Mouse (Mus musculus) CH12.LX (cell line): ENCODE data around the gene Arpc1b. TPM values are rescaled to one million over a fixed set of nuclear protein-coding genes. Genes with fewer than 3 reads are reported as not detected.

ENCODE experiments used
- DNase-seq: peaks from one replicate; pipeline ENCODE4 v3.0.0-alpha.2; 2013; ENCODE audit errors: extremely low read depth
- H3K27ac ChIP-seq: 2 replicates; pipeline ENCODE4 v1.5.1; 2012; ENCODE audit warnings: low read depth, mild to moderate bottlenecking, control low read depth, moderate library complexity; ENCODE audit not compliant: insufficient read depth
- H3K27me3 ChIP-seq: replicated peaks from 2 replicates; pipeline ENCODE3; 2012; ENCODE audit warnings: inconsistent platforms
- H3K36me3 ChIP-seq, 2 experiments: replicated peaks in 1 of 2; 2 replicates each; pipeline versions ENCODE3 to v1.6.1; 2012; ENCODE audit warnings: inconsistent platforms in 1 of 2, low read length in 1 of 2, mild to moderate bottlenecking in 1 of 2, mixed read lengths in 1 of 2, moderate library complexity in 1 of 2; ENCODE audit not compliant: control insufficient read depth in 1 of 2, insufficient read depth in 1 of 2
- H3K4me1 ChIP-seq, 2 experiments: 2 replicates each; pipeline ENCODE4 v1.6.1; 2012; ENCODE audit warnings: inconsistent platforms in 1 of 2, moderate library complexity in 1 of 2; ENCODE audit not compliant: insufficient read depth in 2 of 2, control insufficient read depth in 1 of 2
- H3K4me2 ChIP-seq: 2 replicates; pipeline ENCODE4 v1.6.1; 2012; ENCODE audit warnings: low read depth, mild to moderate bottlenecking, control low read depth; ENCODE audit not compliant: poor library complexity, insufficient read depth, severe bottlenecking
- H3K4me3 ChIP-seq, 3 experiments: fragments of 150-350 bp in 1 of 3; sonication (generic) in 1 of 3; replicated peaks in 1 of 3; 2 replicates each; pipeline versions ENCODE3 to v1.5.1; 2011 to 2012; ENCODE audit warnings: low read depth in 2 of 3, low read length in 2 of 3, mild to moderate bottlenecking in 2 of 3, moderate library complexity in 2 of 3, control low read depth in 1 of 3, improper control_type of control experiment in 1 of 3, inconsistent platforms in 1 of 3, mixed read lengths in 1 of 3; ENCODE audit not compliant: poor library complexity in 1 of 3
- H3K79me2 ChIP-seq: replicated peaks from 2 replicates; pipeline ENCODE4 v1.6.1; 2012; ENCODE audit warnings: mild to moderate bottlenecking, moderate library complexity; ENCODE audit not compliant: control insufficient read depth, poor library complexity, insufficient read depth, severe bottlenecking; ENCODE audit errors: extremely low read depth
- H3K9ac ChIP-seq: 2 replicates; pipeline ENCODE4 v1.6.1; 2012; ENCODE audit warnings: low read depth, mild to moderate bottlenecking, control low read depth, moderate library complexity; ENCODE audit not compliant: insufficient read depth
- H3K9me3 ChIP-seq: replicated peaks from 2 replicates; pipeline ENCODE3; 2012; ENCODE audit warnings: low read length, inconsistent platforms, mixed read lengths
- BHLHE40 ChIP-seq: IDR thresholded peaks from 2 replicates; pipeline ENCODE4 v1.6.1; 2011; ENCODE audit warnings: mild to moderate bottlenecking, low read depth, low read length, improper control_type of control experiment
- CHD1 ChIP-seq: IDR thresholded peaks from 2 replicates; pipeline ENCODE4 v1.6.1; 2012; ENCODE audit warnings: low read depth, low read length, improper control_type of control experiment, inconsistent platforms
- CTCF ChIP-seq, 2 experiments: IDR thresholded peaks in 1 of 2; conservative IDR thresholded peaks in 1 of 2; 2 replicates each; pipeline ENCODE4 v1.5.1; 2011 to 2012; ENCODE audit warnings: low read depth in 2 of 2, low read length in 2 of 2, improper control_type of control experiment in 1 of 2, inconsistent platforms in 1 of 2, mild to moderate bottlenecking in 1 of 2, moderate library complexity in 1 of 2
- E2F4 ChIP-seq: IDR thresholded peaks from 2 replicates; pipeline ENCODE4 v1.6.1; 2011; ENCODE audit warnings: low read depth, low read length, improper control_type of control experiment; ENCODE audit not compliant: insufficient replicate concordance
- HCFC1 ChIP-seq: IDR thresholded peaks from 2 replicates; pipeline ENCODE4 v1.6.1; 2012; ENCODE audit warnings: low read depth, mild to moderate bottlenecking, inconsistent platforms, low read length, improper control_type of control experiment
- IRF4 ChIP-seq: IDR thresholded peaks from 2 replicates; pipeline ENCODE4 v1.6.1; 2014; ENCODE audit warnings: low read depth, mild to moderate bottlenecking, inconsistent platforms, low read length, improper control_type of control experiment
- JUND ChIP-seq: conservative IDR thresholded peaks from 2 replicates; pipeline ENCODE4 v1.6.1; 2011; ENCODE audit warnings: low read depth, low read length, improper control_type of control experiment
- KAT2A ChIP-seq: IDR thresholded peaks from 2 replicates; pipeline ENCODE4 v1.6.1; 2012; ENCODE audit warnings: low read length, improper control_type of control experiment, inconsistent platforms; ENCODE audit not compliant: insufficient replicate concordance
- NELFE ChIP-seq: IDR thresholded peaks from 2 replicates; pipeline ENCODE4 v1.6.1; 2011; ENCODE audit warnings: low read depth, low read length, improper control_type of control experiment
- NRF1 ChIP-seq: IDR thresholded peaks from 2 replicates; pipeline ENCODE4 v1.6.1; 2014; ENCODE audit warnings: low read depth, mild to moderate bottlenecking, inconsistent platforms, low read length, improper control_type of control experiment, moderate library complexity
- POLR2AphosphoS2 ChIP-seq: IDR thresholded peaks from 2 replicates; pipeline ENCODE4 v1.6.1; 2011; ENCODE audit warnings: low read depth, low read length, improper control_type of control experiment
- RAD21 ChIP-seq: IDR thresholded peaks from 2 replicates; pipeline ENCODE4 v1.6.1; 2011; ENCODE audit warnings: low read depth, mild to moderate bottlenecking, low read length, improper control_type of control experiment, moderate library complexity
- RCOR1 ChIP-seq: conservative IDR thresholded peaks from 2 replicates; pipeline ENCODE4 v1.6.1; 2012; ENCODE audit warnings: low read depth, mild to moderate bottlenecking, inconsistent platforms, low read length, improper control_type of control experiment
- SMC3 ChIP-seq: IDR thresholded peaks from 2 replicates; pipeline ENCODE4 v1.6.1; 2011; ENCODE audit warnings: low read depth, low read length, improper control_type of control experiment
- USF2 ChIP-seq: conservative IDR thresholded peaks from 2 replicates; pipeline ENCODE4 v1.6.1; 2011; ENCODE audit warnings: low read depth, low read length, improper control_type of control experiment
- ZMIZ1 ChIP-seq: IDR thresholded peaks from 2 replicates; pipeline ENCODE4 v1.6.1; 2012; ENCODE audit warnings: low read depth, mild to moderate bottlenecking, inconsistent platforms, low read length, improper control_type of control experiment
- dilution Hi-C: fragments of 300-500 bp; cut with MboI; formaldehyde crosslinking; loops from 2 replicates; pipeline ENCODE4 v1.14.3; 2020; ENCODE audit warnings: low sequenced_read_pairs; ENCODE audit not compliant: extremely low pct_unique_long_range_greater_than_20kb, extremely low pct_ligation_motif_present
- in situ Hi-C: fragments of 300-500 bp; cut with MboI; formaldehyde crosslinking; loops from 3 replicates; pipeline ENCODE4 v1.14.3; 2019; ENCODE audit warnings: low sequenced_read_pairs, low pct_ligation_motif_present, low pct_unique_long_range_greater_than_20kb, mixed read lengths
- polyA plus RNA-seq: library from polyadenylated mRNA; unstranded; fragments of >175 nt; gene quantifications from 2 replicates; pipeline ENCODE4 v1.2.1, GENCODE M21; 2012; ENCODE audit warnings: low read depth; ENCODE audit not compliant: insufficient read length
- total RNA-seq, 2 experiments: library from RNA; depleted of rRNA; stranded (reverse); fragments of 300-350 nt in 1 of 2; fragments of >200 nt in 1 of 2; gene quantifications; 2 replicates each; pipeline ENCODE4 v1.2.3; 2012 to 2014

Arpc1b gene
- total and polyA plus RNA-seq, 3 experiments: 330 to 516 (median 441) TPM

DNA sequence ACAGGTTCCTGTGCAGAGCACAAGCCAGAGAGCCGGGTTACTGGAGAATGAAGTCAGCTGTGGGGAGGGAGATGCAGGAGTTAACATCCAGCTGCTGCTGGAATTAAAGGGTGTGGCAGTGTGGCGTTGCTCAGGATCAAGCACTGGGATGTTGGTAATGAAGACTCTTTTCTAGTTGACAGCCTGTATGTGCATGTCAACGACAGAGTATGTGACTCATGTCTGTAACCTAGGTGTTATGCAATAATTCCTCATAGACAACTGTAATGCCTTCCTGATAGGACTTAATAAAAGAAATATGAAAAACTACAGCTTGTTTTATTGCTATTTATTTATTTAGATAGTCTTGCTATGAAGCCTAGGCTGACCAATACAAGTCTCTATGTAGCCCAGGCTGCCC, 45.2 kb upstream of the Arpc1b start:
- Histone ChIP-seq H3K4me1 (no peaks in the 10 kb centered on the region), H3K36me3 (no peaks in the 10 kb centered on the region), H3K27ac (no peak overlapping the region), H3K27me3 (peaks cover 2% of the 10 kb centered on the region), H3K4me2 (no peak overlapping the region), H3K9ac (no peak overlapping the region), H3K4me3 (no peak overlapping the region), H3K79me2 (no peaks in the 10 kb centered on the region), H3K9me3 (no peaks in the 10 kb centered on the region)
- dilution Hi-C loops (no loop called here), in situ Hi-C loops (loop anchor here (10.0 kb wide), 1 partner anchor 64 kb away; no protein-coding TSS in a partner anchor)
- no peak for DNase-seq
- no peak for TF ChIP-seq USF2
- TF ChIP-seq BHLHE40: no peak
- TF ChIP-seq JUND: no peak
- TF ChIP-seq NRF1: no peak
- TF ChIP-seq, all 38 proteins: peak for 0

- Histone ChIP-seq H3K27ac (no peak overlapping the region), H3K9me3 (no peaks in the 10 kb centered on the region), H3K79me2 (no peaks in the 10 kb centered on the region), H3K4me1 (no peaks in the 10 kb centered on the region), H3K9ac (no peak overlapping the region), H3K36me3 (no peaks in the 10 kb centered on the region), H3K27me3 (peaks cover 2% of the 10 kb centered on the region), H3K4me3 (no peak overlapping the region), H3K4me2 (no peak overlapping the region)
- DNase-seq: peak; percentile 77
- dilution Hi-C loops: no loop called here
- in situ Hi-C loops: loop anchor here (10.0 kb wide), 1 partner anchor 65 kb away; no protein-coding TSS in a partner anchor
- TF ChIP-seq HCFC1: no peak
- peak; percentile 88 to 90 for TF ChIP-seq CTCF (conservative IDR thresholded peaks at IDR 0.05 in 1 of 2, IDR thresholded peaks at IDR 0.05 in 1 of 2; ENCODE audit: low read depth in 2 of 2, low read length in 2 of 2)
- TF ChIP-seq JUND: no peak
- peak; percentile 67 for TF ChIP-seq RAD21
- peak; percentile 20; the same call in 1 of the 2 replicates for TF ChIP-seq NELFE
- TF ChIP-seq SMC3: peak; percentile 59
- TF ChIP-seq KAT2A: no peak
- TF ChIP-seq, all 38 proteins: peak for 4
Observed at GRCm38 (mm10) chr5:145069707-145070106, 44.3 kb upstream of the Arpc1b start.

GRCm38 (mm10) chr5:145071342-145071741, 42.7 kb upstream of the Arpc1b start:
- no peaks in the 10 kb centered on the region for H3K4me1 ChIP-seq
- H3K27me3 ChIP-seq: no peaks in the 10 kb centered on the region
- H3K9ac ChIP-seq: no peak overlapping the region
- in situ Hi-C loops (no loop called here), dilution Hi-C loops (no loop called here)
- TF ChIP-seq RAD21 (peak; percentile 51), BHLHE40 (no peak), ZMIZ1 (no peak), CTCF (conservative IDR thresholded peaks at IDR 0.05 in 1 of 2, IDR thresholded peaks at IDR 0.05 in 1 of 2; ENCODE audit: low read depth in 2 of 2, low read length in 2 of 2) (peak in 1 of 2 experiments; percentile 62; a peak in 2 of 4 replicates), SMC3 (no peak), POLR2AphosphoS2 (no peak), E2F4 (no peak), RCOR1 (no peak), IRF4 (no peak), CHD1 (no peak)
- DNase-seq: peak; percentile 38
- no peak overlapping the region for H3K27ac ChIP-seq
- H3K9me3 ChIP-seq: no peaks in the 10 kb centered on the region
- no peaks in the 10 kb centered on the region for H3K36me3 ChIP-seq
- no peak overlapping the region for H3K4me2 ChIP-seq
- no peaks in the 10 kb centered on the region for H3K79me2 ChIP-seq
- no peak overlapping the region for H3K4me3 ChIP-seq
